Mouse (Mus musculus): Measurements from ENCODE around the gene Dtnbp1.

Gene Dtnbp1

GRCm38 (mm10) chr13:45001228-45001910 lies 578 bp downstream of the Dtnbp1 start:
- peak; percentile 63 for DNase-seq (ENCODE audit: low spot score)

DNA sequence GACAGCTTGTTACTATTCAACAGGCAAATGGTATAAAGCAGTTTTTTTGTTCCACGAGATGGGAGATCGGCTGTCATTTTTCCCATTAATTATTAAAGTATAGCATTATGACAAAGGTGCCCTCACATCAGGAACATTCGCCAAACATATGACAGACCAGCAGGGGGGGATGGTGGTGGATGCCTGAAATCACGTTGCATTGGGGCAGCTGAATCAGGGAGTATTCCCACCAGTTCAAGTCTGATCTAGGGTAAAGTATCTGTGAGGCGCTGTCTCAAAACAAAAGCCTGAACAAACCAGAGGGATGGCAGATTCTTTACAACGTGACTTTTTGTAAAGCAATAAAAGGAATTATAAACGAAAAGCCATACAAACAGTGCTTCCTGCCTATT lies 1.1 kb downstream of the Dtnbp1 start:
- no peak for DNase-seq (ENCODE audit: low spot score)

DNA sequence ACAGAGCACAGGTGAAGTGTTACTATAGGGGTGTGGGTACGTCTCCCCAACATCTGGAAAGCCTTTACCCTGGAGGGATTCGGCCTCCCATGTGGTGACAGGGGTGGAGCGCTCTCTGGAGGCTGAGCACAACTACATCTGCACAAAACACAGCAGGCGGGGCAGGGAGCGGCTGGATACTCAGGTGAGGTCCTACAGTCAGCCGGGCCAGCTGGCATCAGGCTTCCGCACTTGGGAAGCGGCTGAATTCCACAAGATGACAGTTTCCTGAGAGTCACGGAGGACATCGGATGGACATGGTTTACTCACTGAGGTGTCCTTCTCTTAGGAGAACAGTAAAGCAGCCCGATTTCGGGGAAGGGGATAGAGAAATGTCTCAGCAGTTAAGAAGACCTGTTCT lies 2.7 kb downstream of the Dtnbp1 start:
- no peak for DNase-seq (ENCODE audit: low spot score)

DNA sequence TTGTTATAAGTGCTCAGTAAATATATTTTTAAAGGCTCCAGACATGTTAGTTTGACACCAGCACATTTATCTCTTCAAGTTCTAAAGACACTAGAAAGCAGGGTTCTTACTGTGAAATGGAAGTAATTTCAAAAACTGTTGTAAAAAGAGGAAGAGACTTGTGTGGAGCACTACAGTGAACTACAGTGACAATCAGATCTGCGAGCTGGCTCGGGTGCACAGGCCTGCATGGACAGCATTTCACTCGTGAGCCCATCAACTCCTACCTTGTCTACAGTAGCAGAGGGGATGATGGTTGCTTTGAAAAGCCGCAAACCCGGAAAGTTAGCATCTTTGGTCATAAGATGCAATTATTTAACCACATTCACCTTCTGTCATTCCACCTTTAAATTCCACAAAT lies 5.6 kb downstream of the Dtnbp1 start:
- no peak for DNase-seq (ENCODE audit: low spot score)

DNA sequence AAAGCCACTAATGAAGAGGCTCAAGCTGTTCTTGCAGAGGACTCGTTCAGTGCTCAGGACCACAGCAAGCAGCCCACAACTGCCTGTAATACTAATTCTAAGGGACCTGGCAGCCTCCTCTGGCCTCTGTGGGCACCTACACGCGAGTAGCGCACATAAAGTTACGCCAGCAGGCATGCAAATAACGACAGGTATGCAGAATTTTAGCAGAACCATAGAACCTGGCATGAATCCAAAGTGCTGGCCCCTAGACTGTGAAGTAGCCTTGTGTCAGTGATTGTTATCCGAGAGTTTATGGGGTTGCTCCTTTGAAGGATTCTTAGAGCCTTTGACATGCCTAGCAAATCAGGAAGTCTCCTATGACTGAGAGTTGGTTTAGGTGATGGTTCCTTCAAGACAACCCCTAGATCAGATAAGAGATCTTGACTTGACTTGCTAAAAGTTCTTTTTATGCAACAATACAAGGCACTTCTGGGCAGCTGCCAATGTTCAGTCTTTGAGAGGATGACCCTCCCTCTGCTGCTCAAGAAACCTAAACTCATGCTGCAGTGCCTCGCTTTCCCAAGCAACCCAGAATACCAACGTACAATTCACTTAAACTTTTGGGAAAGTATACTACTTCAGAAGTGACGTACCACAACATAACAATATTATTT lies 9.3 kb downstream of the Dtnbp1 start:
- no peak for DNase-seq (ENCODE audit: low spot score)

DNA sequence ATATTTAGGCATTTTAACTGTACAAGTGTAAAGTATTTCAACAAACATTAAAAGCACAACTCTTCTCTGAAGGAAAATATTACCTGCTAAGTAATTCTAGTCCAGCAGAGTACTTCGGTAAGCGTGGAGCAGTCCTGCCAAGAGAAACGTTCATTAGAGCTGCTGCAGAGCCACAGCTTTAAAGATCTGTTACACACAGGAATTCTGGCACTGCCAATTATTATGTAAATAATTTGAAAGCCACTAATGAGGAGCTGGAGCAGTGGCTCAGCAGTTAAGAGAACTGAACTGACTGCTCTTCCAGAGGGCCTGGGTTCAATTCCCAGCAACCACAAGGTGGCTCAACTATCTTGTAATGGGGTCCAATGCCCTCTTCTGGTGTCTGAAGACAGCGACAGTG lies 10.0 kb downstream of the Dtnbp1 start:
- no peak for DNase-seq (ENCODE audit: low spot score)

DNA sequence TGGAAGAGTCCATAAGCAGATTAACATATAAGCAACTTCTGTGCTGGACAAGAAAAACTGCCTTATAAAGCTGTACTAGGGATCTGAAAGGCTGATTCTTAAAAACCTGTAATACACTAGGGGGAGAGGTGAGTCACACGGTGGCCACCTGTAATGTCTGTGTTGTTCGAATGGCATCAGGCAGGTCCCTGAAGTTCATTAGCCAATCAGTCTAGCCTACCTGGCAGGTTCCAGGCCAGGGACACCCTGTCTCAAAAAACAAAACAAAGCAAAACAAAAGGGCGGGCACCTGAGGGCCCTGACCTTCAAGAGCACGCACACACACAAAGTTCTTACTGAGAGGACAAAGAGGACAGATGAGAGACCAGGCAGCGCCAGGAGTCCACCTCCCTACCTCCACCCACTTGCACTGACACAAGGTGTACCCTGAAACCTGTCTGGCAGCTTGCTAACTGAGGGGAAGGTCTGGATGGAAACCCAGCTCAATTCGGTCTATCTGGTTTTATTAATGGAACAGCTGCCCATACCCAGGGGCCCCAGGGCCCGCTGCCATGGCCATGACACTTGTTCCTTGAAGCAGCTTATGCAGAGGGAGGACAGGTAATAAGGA lies 11.8 kb downstream of the Dtnbp1 start:
- DNase-seq (ENCODE audit: low spot score): no peak

DNA sequence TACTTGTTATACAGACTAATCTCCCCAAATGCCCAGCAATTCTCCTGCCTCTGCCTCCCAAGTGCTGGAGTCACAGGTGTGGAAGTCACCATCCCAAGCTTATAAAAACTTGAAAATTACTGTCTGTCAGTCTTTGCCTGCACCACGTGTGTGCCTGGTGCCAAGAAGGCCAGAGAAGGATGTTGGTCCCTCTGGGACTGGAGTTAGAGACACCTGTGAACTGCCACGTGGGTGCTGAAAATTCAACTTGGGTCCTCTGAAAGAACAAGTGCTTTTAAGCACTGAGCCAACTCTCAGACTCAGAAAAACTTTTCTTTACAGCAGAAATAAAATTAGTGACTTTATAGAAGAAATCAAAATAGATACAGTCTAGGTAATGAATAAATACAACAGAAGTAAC lies 15.6 kb downstream of the Dtnbp1 start:
- no peak for DNase-seq (ENCODE audit: low spot score)

DNA sequence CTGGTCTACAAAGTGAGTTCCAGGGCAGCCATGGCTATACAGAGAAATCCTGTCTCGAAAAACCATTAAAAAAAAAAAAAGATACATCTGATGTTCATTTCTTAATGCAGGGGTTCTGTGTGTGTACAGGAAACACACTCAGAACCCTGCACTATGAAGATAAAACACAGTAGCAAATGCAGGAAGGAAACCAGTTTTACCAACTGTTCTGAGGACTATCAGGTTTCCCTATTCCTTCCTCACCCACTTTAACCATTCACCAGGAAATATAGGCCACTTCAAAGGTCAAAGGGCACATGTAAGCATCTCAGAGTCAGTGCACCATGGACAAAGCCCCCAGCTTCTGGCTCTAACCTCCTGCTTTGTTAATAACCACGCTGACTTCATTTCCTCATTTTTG lies 16.6 kb downstream of the Dtnbp1 start:
- no peak for DNase-seq (ENCODE audit: low spot score)

GRCm38 (mm10) chr13:44983635-44984401 lies 18.1 kb downstream of the Dtnbp1 start:
- no peak for DNase-seq (ENCODE audit: low spot score)

- no peak for DNase-seq (ENCODE audit: low spot score)
Measured at GRCm38 (mm10) chr13:44982799-44983198, 19.1 kb downstream of the Dtnbp1 start.

GRCm38 (mm10) chr13:44979433-44979832 lies 22.5 kb downstream of the Dtnbp1 start:
- DNase-seq (ENCODE audit: low spot score): no peak

DNA sequence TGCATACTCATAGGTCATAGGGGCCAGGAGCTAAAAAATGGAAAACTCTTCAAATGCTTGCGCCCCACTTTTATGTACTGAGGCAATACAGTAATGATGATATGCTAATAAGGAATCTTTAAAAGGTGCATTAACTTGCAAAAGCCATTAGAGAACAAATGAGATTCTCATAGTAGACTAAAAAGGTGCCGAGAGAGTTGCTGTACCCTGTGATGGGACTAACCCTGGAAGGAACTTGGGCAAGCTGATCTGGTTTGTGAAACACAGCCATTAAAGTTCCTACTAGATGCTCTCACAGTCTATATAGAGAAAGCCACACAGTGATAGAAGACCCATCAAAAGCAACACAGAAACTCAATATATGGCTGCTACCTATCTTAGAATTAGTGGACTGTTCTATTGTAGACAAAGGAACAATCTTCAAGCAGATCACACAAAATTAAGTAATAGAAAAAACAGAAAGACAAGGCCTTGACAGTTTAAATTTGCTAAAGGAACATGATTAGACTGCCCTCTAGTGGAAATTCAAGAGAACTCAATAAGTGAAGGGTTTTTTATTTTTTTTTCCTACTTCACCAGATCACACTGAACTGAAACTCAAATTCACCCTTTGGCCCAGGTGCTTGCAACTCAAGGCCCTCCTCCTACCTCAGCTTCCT lies 24.3 kb downstream of the Dtnbp1 start:
- DNase-seq (ENCODE audit: low spot score): no peak

DNA sequence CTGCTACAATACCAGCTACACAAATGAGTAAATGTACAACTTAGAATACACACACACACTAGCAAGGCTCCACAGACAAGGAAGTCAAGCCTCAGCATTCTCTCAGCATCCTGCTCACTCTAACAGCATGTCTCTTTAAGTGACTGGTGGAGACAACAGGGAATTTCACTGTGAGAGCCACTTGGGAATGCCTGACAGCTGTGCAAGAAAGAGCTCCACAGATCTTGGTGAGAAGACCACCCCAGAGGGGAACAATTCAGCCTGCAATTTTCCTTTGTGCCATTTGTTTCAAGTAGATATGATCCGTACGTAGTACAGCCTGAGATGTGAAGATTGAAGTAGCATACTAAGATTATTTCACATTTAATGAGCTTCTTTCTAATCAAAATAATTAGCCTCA lies 24.9 kb downstream of the Dtnbp1 start:
- DNase-seq (ENCODE audit: low spot score): no peak

DNA sequence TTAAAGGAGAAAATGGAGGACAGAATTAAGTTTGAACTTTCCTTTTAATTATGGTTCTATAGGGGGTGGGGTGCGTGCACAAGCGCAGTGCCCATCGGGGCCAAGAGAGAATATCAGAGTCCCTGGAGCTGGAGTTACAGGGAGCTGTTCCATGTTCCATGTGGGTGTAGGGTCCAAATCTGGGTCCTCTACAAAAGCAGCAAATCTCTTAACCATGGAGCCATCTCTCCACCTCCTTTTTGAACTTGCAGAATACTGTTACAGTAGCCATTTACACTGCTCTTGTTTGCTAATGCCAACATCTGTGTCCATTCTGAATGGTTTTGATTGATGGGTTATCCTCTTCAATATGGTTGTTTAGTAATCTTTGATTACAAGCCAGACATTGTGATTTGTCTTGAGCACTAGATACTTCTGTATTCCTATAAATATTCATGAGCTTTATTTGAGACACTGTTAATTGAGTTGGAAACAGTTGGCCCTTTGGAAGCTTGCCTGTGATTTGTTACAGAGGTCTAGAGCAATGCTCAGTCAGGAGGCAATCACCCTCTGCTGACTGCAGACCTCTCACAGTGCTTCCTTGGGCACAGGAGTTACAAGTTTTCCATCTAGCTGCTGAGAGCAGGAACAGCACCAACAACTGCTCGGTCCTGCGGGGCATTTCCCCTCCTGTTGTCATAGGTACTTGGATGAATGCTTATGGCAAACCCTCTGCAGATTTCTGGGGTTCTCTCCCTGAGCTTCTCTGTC lies 41.2 kb downstream of the Dtnbp1 start:
- no peak for DNase-seq (ENCODE audit: low spot score)

DNA sequence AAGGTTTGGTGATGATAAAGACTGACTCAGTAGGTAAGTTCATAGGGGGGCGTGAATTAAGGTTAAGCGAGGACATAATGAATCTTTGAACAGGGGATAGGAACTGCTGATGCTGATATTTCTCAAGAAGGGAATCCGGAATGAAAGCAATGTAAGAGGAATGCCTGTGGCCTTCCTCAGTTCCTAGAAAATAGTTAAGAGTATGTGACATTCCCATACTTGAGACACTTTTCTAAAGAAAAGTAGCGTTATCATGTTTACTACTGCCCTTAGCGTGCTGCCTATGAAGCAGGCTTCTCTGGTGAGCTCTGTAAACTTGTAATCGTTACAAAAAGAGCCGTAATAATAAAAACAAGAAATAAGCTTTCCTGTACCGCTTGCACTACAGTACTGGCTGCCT lies 44.9 kb downstream of the Dtnbp1 start:
- no peak for DNase-seq (ENCODE audit: low spot score)

GRCm38 (mm10) chr13:44955781-44956180 lies 46.2 kb downstream of the Dtnbp1 start:
- DNase-seq (ENCODE audit: low spot score): no peak

- no peak for DNase-seq (ENCODE audit: low spot score)
Measured at GRCm38 (mm10) chr13:44954232-44954568, 47.7 kb downstream of the Dtnbp1 start.

DNA sequence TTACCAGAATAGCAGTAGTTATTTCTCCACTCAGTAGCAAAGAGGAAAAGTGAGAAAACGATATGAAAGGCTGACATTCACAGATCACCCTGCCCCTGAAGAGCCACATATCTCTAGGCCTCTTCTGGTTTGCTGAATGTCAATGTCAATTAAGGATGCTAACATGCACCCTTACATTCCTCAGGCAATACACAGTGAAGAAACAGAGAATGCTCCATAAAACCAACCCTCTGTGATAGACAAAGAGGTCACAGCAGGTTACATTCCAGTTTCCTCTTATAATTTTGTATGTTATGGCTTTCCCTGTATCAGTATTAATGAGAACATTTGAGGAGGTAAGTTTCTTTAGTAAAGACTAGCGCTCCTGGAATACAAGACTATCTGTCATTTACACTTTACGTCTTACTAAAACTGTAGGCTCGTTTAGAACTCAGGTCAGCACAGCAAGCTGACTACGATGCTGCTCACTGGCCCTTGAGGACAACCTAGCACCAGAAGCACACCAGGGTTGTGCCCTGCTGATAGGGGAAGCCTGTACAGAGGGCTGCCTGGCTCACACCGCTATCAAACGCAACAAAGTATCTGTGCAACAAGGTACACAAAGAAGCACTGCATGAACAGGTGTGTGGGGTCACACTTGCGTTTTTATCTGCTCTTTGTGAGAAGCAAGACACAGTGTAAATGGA lies 48.3 kb downstream of the Dtnbp1 start:
- DNase-seq (ENCODE audit: low spot score): no peak

GRCm38 (mm10) chr13:44952393-44953086 lies 49.4 kb downstream of the Dtnbp1 start:
- DNase-seq (ENCODE audit: low spot score): no peak
